Mouse (Mus musculus) CD8-positive naive resting alpha-beta T cell, adult 2 months (primary cell): ENCODE data around the gene Nt5c1a.
"Not testable (repeated sequence)": the region's sequence is repeated elsewhere in the genome, so short reads cannot be mapped to it uniquely, and the experiment has no call there.

Source experiments
- DNase-seq, 2 experiments: peaks; one replicate each; pipeline ENCODE4 v3.0.0; 2022; ENCODE audit warnings: low read depth in 2 of 2, low spot score in 2 of 2

Gene Nt5c1a

GRCm38 (mm10) chr4:123201186-123202093 is at the start of gene Nt5c1a:
TSS of gene Nt5c1a (plus strand) at chr4:123201504.
- DNase-seq, result no peak

DNA sequence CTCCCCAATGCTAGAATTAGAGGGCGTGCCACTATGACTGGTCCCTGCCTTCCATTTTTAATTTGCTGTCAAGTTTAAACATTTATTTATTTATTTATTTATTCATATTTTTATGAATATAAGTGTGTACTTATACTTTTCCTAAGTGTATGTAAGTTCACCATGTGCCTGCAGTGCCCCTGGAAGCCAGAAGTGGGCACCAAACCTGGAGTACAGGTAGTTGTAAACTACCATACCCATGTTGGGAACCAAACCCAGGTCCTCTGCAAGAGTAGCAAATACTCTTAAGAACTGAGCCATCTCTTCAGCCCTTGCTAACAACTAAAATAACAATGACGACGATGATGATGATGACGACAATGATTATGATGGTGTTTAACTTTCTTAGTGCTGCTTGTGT is 49.3 kb upstream of the Nt5c1a start:
- DNase-seq, result no peak

DNA sequence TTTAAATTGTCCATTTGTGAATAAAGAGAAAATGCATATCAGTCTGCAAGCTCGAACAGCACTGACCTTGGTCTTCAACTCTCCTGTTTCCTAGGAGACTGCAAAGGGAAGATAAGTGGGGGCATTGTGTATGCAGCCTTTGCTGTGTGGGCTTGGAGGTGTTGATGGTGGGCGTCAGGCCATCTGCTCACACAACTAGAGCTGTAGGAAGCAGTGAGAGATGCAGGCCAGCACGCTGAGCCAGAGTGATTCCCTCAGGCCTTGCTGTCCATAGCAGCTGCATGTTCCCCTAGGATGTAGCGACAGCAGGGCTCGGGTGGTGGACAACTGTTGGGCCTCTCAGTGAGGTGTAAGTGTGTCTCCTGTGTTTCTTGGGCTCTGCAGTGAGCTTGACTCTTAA is 48.3 kb upstream of the Nt5c1a start:
- no peak for DNase-seq

DNA sequence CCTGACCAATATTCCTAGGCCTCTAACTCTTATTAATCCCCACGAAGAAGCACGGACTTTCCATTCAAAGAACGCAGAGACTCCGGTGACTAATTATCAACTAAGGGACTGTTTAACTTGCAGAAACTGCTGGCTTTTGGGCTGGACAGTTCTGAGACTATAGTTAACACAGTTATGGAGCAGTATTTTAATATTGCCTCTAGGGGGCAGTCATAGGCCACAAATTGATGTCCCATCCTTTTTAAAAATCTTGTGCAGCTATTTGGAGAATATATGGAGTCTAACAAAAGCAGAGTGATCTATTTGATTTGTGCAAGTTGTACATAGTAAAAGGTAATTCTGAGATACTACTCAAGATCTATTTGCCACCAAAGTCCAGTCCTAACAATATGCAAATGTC is 46.3 kb upstream of the Nt5c1a start:
- DNase-seq, result peak in 1 of 2 experiments; percentile 14

GRCm38 (mm10) chr4:123155427-123155826 is 45.9 kb upstream of the Nt5c1a start:
- no peak for DNase-seq

DNA sequence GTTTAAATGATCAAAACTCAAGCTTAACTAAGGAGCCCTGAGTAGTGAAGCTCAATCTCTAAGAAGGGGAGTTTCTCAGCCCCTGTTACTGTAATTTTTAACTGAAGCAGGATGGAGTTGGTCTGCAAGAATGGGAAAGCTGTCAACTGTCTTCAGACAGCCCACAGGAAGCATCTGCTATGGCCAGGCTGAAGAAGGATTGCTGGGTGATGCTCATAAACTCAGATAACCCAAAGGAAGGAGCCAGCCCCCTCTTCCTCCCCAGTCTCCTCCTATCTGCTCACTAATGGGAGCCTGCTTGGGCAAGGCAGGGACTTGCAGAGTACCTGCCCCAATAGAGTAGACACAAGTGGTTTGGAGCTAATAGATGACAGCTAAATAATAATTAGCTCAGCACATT is 45.5 kb upstream of the Nt5c1a start:
- DNase-seq, result no peak

DNA sequence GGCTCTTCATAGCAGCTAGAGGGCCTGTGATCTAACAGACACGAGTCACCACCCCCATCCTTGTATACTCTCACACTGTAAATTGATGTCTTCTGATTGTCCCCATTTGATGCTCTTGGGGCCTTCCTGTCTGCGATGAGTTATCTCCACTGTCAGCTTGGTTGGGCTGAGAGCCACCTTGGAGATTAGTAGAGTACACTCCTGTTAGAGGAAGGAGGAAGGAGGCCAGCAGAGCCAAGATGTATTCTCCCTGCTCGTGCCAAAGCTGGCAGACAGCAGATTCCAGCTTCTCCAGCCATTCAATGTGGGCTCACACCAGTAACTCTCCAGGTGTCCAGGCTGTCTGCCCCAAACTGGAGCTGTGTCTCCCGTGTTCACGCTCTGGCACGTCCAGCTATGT is 40.7 kb upstream of the Nt5c1a start:
- DNase-seq, result no peak

DNA sequence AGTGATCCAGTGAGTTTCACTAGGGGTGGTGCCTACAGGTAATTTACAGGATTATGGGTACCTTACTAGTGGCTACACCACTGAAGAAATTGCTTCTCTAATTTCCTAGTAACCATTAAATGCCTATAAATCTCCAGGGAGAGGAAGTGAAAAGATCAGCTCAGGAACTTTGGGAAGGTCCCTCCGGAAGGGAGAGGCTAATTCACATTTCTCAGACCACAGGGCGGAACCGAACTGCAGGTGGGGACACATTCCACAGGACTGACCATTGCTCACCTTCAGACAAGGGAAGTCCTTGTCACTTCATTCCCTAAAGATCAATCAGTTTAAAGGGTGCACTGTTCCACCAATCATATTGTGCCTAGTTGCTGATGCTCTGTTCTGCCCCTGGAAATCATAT is 40.1 kb upstream of the Nt5c1a start:
- not testable (repeated sequence) for DNase-seq

- DNase-seq, result no peak
Measured at GRCm38 (mm10) chr4:123162305-123162917, 38.9 kb upstream of the Nt5c1a start.

DNA sequence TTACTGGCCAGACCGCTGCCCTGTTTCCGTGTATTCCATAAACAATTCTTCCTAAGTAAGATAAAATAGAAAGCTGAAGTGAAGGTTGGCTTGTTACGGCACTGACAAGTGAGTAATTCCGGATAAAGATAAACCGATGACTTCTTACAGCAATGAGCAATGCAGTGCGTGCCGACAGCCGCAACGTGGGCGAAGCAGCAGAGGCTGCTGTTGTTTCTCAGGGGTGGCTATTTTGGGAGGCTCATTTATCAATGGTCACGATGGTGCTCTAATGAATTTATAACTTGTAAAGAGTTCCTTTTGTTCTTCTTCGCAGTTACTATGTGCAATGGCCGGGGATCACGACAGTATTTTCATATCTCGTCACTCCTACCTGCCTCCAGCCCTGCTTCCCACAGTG is 37.1 kb upstream of the Nt5c1a start:
- DNase-seq, result no peak

DNA sequence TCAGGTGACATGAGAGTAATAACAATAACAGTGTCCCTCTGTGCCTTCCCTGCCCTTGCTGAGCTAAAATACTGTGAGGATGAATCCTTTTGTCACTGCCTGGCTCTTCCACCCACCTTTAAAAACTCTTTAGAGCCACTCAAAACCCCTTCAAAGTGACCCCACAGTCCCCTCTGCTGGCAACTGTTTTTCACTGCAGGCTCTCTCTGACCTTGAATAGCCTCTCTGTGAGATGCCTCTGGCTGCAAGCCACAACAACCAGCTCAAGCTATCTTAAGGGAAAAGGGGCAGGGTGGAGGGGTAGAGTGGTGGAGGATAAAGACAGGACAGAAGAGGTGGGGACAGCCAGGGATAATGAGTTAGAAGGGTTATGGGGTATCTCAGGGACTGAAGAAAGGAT is 29.5 kb upstream of the Nt5c1a start:
- no peak for DNase-seq

- peak; percentile 14 to 45 for DNase-seq
Measured at GRCm38 (mm10) chr4:123182328-123183238, 18.7 kb upstream of the Nt5c1a start, which contains the start of gene Hpcal4. TSS of gene Hpcal4 (plus strand) at chr4:123183227.

DNA sequence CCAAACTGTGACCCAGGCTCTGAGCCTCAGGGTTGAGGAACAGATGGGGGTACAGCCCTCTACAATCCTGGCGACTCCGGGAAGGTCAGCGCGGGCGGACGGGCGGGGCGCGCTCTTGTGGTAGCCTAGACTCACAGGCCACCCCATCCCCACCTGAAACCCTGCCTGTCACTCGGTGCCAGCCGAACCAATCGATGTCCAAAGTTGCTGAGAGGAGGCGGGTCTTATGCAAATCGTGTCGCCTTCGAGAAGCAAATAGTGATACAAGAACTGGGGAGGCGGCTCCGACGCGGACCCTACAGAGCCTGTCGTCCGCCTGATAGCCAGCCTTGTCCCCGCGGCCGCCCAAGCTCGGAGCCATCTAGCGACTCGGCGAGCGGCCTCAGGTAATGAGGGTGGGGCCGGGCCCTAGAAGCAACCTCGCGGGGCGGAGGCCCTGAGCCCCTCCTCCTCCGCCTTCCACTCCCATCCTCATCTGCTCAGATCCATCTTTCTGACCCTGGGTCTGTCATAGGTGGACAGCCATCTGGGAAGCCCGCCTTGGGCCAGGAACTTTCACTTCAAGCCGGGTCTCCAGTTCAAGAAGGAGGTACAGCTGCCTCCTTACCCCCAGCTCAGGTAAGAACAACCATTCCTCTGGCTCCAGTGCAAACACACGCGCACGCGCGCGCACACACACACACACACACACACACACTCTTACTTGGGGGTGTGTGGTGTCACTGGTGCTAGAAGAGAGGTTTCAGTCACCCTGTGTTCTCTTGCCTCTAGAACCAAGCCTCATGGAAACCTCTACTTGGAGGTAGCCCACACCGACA is 17.9 kb upstream of the Nt5c1a start:
- peak; percentile 27 to 54 for DNase-seq

DNA sequence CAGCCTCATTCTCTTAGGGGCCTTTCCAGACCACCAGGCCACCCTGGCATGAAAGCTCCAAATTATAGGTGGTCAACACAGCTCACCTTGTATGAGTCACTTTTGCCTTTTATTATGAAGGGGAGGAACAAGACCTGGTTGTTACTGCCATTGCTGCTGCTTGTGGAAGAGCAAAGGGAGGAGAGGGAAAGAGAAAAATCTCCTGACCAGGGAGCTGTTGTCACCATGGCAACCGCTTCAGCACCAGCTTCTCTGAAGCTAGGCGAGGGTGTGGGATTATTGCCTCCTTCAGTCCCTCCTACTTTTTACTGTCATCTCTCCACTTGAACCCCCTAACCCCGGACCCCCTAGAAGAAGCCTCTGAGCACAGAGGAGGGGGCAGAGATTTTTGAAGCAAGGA is 16.5 kb upstream of the Nt5c1a start:
- no peak for DNase-seq

GRCm38 (mm10) chr4:123192336-123192735 is 9.0 kb upstream of the Nt5c1a start:
- no peak for DNase-seq

GRCm38 (mm10) chr4:123193791-123194190 is 7.5 kb upstream of the Nt5c1a start:
- no peak for DNase-seq

- DNase-seq, result no peak
Measured at GRCm38 (mm10) chr4:123196695-123197094, 4.6 kb upstream of the Nt5c1a start.

- peak; percentile 34 to 37 for DNase-seq
Measured at GRCm38 (mm10) chr4:123200771-123201185, 526 bp upstream of the Nt5c1a start.

GRCm38 (mm10) chr4:123202094-123202420 is 753 bp downstream of the Nt5c1a start:
- no peak for DNase-seq

DNA sequence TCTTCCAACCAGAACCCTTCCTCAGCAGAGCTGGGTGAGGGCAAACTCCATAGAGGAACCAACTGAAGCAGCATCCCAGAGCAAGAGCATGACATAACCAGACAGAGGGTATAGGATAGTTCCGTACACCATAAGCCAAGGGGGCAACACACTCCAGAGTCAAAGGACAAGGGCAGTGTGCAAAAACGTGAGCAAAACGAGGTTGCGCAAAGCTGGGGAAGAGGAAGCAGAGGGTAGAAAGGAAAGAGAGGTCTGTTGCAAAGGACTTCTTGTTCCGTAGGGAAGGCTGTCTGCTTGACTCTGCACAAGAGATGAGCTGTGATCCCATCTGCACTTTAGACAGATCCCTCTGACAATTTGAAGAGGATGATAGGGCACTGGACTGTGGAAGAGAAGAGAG is 6.0 kb downstream of the Nt5c1a start:
- DNase-seq, result no peak

- DNase-seq, result no peak
Measured at GRCm38 (mm10) chr4:123210996-123211395, 9.7 kb downstream of the Nt5c1a start.
